Mouse (Mus musculus) left cerebral cortex, postnatal 25 days (tissue): ENCODE measurements around the gene Brd1. TPM values are rescaled to one million over a fixed set of nuclear protein-coding genes. Genes with fewer than 3 reads are reported as not detected.
A peak's percentile ranks its signal among the peaks of the same experiment; 100 is the strongest.
"Not testable (repeated sequence)": the region's sequence is repeated elsewhere in the genome, so short reads cannot be mapped to it uniquely, and the experiment has no call there.

ENCODE experiments used
- DNase-seq, 2 experiments: peaks; one replicate each; pipeline ENCODE4 v3.0.0; 2022; ENCODE audit warnings: low spot score in 2 of 2, mixed read lengths in 1 of 2
- intact Hi-C: fragments of 180-260 bp; cut with DNase I; formaldehyde crosslinking; loops from one replicate; pipeline ENCODE4 v1.15.1; 2025
- total RNA-seq, 2 experiments: library from RNA; stranded (reverse); gene quantifications; 2 replicates each; pipeline ENCODE4 v1.2.3; 2021

The Brd1 gene
- total RNA-seq: 10 to 100 TPM; 50.5 to 52.7 TPM

DNA sequence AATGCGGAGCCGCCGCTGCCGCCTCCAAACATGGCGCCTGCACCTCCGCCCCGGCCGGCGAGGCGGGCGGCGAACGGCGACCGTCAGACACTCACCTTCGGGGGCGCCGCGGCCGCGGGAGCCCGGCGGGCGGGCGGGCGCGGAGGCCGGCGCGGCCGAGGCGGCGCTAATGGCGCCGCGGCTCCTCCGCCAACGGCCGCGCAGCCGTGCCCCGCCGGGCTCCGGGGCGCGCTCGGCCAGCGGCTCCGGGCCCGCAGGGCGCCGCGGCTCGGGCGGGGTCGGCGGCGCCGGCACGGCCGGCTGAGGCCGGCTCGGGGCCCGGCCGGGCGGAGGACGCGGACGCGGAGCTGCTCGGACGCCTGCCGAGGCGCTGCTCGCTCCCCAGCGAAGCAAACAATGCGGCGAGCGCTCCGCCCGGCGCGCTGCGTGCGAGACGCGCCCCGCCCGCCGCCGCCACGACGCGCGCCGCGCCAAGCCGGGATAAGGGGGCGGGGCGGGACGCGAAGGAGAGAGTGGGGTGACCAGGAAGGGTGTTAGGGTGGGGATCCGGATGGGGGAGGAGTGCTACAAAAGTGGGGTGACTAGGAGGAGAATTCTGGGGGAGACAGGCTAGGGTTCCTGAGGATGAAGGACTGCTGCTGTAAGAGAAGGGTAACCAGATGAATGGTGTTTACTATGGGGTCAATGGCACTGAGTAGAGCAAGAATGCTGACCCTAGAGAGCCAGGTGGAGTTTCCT lies at the start of gene Brd1:
Gene Brd1 (minus strand): TSS at position 400 of the 738 bp plus-strand sequence.
- intact Hi-C loops: loop anchor here (2.0 kb wide), 1 partner anchor 17 kb away; the partner anchor contains the start of gene Zbed4

GRCm38 (mm10) chr15:88774630-88775029 lies 40.6 kb upstream of the Brd1 start:
- DNase-seq, intact Hi-C loops: not testable (repeated sequence)

More for the DNA sequence above, at the start of gene Brd1:
- DNase-seq: peak; percentile 79 to 83

GRCm38 (mm10) chr15:88768537-88768936 lies 34.5 kb upstream of the Brd1 start:
- intact Hi-C loops: no loop called here
- no peak for DNase-seq

DNA sequence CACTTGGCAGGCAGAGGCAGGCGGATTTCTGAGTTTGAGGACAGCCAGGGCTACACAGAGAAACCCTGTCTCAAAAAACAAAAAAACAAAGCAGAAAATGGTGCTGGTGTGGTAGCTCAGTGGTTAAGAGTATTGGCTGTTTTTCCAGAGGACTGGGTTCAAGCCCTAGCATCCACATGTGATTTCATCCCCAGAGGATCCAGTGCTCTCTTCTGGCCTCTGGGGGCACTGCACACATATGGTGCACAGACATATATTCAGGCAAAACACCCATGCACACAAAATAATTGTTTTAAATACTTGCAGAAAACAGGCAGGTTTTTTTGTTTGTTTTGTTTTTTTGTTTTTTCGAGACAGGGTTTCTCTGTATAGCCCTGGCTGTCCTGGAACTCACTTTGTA lies 32.1 kb upstream of the Brd1 start:
- intact Hi-C loops: not testable (repeated sequence)

DNA sequence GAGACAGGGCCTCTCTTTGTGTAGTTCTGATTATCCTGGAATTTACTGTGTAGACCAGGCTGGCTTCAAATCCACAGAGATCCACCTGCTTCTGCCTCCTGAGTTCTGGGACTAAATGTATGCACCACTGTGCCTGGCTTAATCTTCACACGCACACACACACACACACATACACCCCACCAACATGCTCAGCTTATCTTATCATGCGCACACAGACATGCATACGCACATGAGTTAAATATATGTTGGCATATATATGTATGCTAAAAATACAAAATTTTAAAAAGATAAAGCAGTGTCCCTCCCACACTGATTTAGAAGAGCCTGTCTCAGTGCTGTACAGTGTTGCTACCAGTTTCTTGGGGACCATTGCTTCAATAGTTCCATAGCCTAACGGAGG lies 27.5 kb upstream of the Brd1 start:
- DNase-seq: no peak
- intact Hi-C loops: no loop called here

More for the DNA sequence above, 32.1 kb upstream of the Brd1 start:
- not testable (repeated sequence) for DNase-seq

- intact Hi-C loops: no loop called here
- no peak for DNase-seq
Observed at GRCm38 (mm10) chr15:88758061-88758460, 24.0 kb upstream of the Brd1 start.

- no peak for DNase-seq
- intact Hi-C loops: no loop called here
Observed at GRCm38 (mm10) chr15:88755761-88756160, 21.7 kb upstream of the Brd1 start.

DNA sequence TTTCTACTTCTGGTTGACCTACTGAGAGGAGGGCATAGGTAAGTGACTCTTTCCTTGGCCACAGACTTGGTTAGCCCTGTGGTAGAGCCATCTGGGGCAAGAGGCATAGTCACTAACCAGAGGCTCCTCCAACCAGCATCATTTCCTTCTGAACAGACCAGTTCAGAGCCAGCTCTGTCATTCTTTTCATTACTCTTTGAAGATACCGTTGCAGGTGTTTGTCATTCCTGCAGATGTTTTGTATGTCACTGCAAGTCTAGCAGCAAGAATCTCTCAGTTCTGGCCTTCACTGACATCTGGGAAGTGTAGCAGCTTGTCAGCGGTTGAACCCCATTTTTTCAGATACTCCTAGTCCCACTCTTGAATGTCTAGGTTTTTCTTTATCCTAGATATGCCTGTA lies 20.9 kb upstream of the Brd1 start:
- DNase-seq: no peak
- intact Hi-C loops: no loop called here

GRCm38 (mm10) chr15:88752403-88752733 lies 18.3 kb upstream of the Brd1 start:
- intact Hi-C loops: no loop called here
- DNase-seq: no peak

DNA sequence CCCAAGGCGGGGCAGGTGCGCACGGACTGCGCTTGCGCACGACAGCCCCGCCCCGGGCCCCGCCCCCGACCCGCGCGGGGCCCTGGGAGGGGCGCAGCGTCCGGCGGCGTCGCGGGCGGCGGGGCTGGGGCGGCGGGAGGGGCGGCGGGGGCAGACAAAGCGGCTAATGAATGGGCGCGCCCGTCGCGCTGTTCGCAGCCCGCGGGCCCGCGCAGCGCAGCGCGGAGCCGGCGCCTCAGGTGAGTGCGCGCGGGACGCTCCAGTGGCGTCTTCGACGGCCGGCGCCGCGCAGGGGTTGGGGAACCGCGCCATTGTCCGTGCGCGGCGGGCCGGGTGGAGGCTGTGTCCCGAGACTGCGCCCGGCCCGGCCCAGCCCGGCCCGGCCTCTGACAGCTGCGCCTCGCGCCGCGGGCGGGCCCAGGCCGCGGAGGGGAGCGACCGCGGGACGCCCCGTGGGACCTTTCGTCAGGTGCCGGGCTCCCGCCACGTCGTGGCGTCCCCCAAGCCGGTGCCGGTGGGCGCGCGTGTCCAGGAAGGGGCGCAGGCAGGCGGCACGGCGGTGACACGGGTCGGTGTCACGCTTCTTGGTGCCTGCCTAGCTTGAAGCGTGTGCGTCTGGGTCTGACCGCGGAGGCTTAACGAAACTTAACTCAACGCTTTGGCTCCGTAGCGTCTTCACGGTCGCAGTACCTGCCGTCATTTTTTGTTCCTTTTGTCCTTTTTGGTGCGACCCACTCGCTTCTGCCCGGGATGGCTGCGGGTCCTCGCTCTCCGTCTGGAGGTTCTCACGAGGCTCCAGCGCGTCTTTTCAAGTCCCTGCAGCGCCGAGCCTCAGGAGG lies 17.8 kb upstream of the Brd1 start, which contains the start of gene Zbed4:
Gene Zbed4 (plus strand): TSS at position 97 of the 839 bp plus-strand sequence.
- intact Hi-C loops: loop anchor here (2.0 kb wide), 1 partner anchor 17 kb away; the partner anchor contains the start of gene Brd1
- DNase-seq: peak; percentile 30 to 47

- intact Hi-C loops: loop anchor here (2.0 kb wide), 1 partner anchor 16 kb away; the partner anchor contains the start of gene Brd1
- peak; percentile 98 to 100 for DNase-seq
Observed at GRCm38 (mm10) chr15:88750677-88751563, 16.9 kb upstream of the Brd1 start.

DNA sequence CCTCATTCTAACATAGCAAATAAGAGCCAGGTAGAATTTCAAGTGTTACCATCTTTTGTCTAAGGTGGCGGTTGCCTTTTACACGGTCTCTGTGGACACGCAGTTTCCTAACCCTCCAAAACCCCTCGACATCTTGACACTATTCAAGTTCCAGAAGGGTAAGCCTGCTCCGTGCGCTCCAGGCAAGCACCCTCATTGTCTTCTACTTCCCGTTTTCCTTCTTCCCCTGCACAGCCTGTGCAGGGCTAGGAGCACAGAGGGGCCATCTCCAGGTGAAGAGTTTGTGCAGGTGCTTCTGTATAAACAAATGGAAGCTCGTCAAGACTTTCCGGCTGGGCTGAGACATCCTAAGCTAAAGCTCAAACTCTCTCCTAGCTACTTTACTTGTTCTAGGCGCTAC lies 16.0 kb upstream of the Brd1 start:
- intact Hi-C loops: loop anchor here (2.0 kb wide), 1 partner anchor 15 kb away; the partner anchor contains the start of gene Brd1
- DNase-seq: no peak

GRCm38 (mm10) chr15:88749617-88750016 lies 15.6 kb upstream of the Brd1 start:
- DNase-seq: not testable (repeated sequence)
- intact Hi-C loops: loop anchor here (2.0 kb wide), 1 partner anchor 15 kb away; the partner anchor contains the start of gene Brd1

DNA sequence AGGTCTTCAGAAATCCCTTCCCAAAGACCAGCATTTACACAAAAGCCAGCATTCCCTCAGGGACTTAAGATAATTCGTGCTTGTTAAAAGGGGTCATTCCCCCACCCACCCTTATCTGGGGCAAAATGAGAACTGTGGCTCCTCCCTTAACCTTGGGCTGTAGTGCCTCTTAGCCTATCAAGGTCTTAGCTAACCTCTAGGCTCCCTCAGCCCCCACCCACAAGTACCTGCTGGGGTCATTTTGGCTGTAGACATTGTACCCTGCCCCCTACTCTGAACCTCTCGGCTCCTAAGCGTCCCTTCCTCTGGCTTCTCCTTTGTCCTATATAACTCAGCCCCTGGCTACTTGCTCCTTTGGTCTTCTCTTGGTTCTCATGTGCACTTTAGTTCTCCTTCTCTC lies 11.9 kb upstream of the Brd1 start:
- DNase-seq: no peak
- intact Hi-C loops: no loop called here

- intact Hi-C loops: no loop called here
- DNase-seq: no peak
Observed at GRCm38 (mm10) chr15:88745347-88745746, 11.3 kb upstream of the Brd1 start.

GRCm38 (mm10) chr15:88743371-88743770 lies 9.3 kb upstream of the Brd1 start:
- intact Hi-C loops: not testable (repeated sequence)

GRCm38 (mm10) chr15:88741366-88741765 lies 7.3 kb upstream of the Brd1 start:
- intact Hi-C loops: no loop called here
- DNase-seq: no peak

More at GRCm38 (mm10) chr15:88743371-88743770, 9.3 kb upstream of the Brd1 start:
- DNase-seq: not testable (repeated sequence)

DNA sequence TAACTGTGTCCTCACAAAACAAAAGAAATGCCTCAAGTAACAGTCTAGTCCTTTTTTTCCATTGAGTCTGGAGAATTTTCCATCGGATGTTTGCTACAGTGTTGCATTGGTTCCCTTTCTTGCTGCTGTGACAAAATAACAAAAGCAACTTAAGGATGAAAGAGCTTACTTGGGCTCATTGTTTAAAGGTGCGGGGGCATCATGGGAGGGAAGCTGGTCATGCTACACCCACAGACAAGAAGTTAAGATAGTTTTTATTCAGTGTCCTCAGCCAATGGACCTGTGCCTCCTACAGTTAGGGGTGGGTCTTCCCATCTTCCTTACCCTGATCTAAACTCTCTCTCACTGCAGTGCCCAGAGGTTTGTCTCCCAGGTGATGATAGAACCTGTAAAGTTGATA lies 4.4 kb upstream of the Brd1 start:
- intact Hi-C loops: no loop called here
- no peak for DNase-seq

GRCm38 (mm10) chr15:88736166-88736565 lies 2.1 kb upstream of the Brd1 start:
- intact Hi-C loops: no loop called here
- no peak for DNase-seq
